Mouse (Mus musculus) kidney, postnatal 14 days (tissue): Measurements from ENCODE around the gene Prcp.
"Not testable (repeated sequence)": the region's sequence is repeated elsewhere in the genome, so short reads cannot be mapped to it uniquely, and the experiment has no call there.

Source experiments
- DNase-seq: peaks from one replicate; pipeline ENCODE4 v3.0.0; 2022; ENCODE audit warnings: mixed read lengths

Prcp gene

DNA sequence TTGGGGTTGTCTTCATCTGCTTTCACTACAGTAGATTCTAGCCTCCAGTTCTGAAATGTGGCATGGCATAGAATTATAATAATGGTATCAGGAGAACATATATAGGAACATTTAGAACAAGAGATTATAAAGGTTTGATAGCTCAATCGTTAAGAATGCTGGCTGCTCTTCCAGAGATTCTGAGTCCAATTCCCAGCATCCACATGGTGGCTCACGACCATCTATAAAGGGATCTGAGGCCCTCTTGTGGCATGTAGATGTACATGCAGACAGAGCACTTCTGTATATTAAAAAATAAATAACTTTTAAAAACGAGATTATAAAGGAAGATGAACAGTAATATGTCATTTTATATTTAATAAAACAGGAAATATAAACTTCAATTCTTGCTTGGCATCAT is 19.2 kb downstream of the Prcp start:
- no peak for DNase-seq

DNA sequence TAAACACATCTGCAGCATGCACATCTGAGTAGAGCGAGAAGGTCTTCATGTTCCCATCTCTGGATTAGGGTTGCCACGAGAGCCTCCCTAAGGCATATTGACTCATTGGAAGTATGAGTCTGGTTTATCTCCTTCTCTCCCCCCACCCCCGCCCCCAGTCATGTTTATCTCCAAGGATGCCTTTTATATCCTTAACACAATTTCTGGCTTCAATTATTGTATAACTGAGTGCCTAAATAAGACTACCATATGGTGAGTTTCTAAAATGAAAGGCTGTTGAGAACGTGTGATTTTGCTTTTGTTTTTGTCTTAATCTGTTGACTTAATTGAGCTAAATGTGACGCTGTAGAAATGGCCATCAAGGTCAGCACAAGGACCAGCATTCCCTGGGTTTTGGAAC is 21.8 kb downstream of the Prcp start:
- no peak for DNase-seq

- peak; percentile 30 for DNase-seq
Observed at GRCm38 (mm10) chr7:92897021-92897420, 22.8 kb downstream of the Prcp start.

- DNase-seq: peak; percentile 73
Observed at GRCm38 (mm10) chr7:92903360-92904038, 29.2 kb downstream of the Prcp start.

- DNase-seq: not testable (repeated sequence)
Observed at GRCm38 (mm10) chr7:92904285-92904684, 30.0 kb downstream of the Prcp start.

DNA sequence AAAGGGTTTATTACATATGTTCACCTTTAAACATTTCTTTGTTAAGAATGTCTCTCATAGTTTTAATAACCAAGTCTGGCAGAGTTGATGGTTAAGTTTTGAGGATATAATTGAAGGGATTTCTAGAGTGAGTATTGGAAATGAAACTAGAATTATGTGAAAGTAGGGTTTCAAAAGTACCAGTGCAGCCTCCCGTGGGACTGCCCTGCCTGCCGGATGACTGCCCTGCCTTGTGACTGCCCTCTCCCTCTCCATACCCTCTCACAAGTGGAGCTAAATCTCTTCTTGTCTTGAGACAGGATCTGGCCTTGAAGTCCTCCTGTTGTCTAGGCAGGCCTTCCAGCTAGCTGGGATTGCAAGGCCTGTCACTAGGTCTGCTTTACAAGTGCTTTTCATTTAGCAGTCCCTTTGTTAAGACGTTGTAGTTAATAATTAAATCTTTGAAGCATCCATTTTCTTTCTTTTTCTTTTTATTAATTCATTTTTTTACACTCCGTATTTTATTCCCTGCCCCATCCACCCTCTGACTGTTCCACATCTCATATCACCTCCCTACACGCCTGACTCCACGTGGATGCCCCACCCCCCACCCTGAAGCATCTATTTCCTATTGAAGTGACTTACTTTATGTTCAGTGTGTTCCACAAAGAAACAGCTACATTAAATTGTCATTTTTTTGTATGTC is 46.0 kb downstream of the Prcp start:
- no peak for DNase-seq

GRCm38 (mm10) chr7:92920857-92921172 is 46.5 kb downstream of the Prcp start:
- DNase-seq: no peak

- no peak for DNase-seq
Observed at GRCm38 (mm10) chr7:92932792-92933191, 58.5 kb downstream of the Prcp start.

DNA sequence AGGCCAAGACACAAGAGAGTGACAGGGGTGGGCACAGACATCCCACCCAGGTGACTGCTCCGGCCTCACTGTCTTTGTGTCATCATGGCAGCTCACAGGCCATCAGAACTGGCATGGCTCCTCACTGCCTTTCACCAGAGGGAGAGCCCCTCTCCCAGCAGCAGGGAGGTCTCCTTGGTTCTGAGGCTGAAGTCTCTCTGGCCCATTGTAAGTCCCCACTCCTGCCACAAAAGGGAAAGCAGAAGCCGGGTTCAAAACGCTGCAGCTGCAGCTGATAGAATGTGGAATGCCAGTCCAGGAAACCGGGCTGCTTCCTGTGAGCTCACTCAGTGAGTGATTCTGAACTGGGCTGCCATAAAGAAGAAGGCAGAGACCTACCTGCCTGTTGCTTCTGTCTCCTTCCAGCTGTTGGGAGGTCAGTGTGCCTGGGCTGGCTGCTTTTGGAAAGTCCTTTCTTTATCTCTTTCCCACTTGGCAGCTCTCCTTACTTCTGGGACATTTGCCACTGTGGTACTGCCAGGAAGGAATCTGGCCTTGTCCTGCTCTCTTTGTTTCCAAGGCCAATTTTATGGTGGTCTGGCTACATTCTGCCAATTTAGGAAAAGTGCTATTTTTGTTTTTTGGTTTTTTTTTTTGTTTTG is 59.2 kb downstream of the Prcp start:
- DNase-seq: peak; percentile 26

GRCm38 (mm10) chr7:92936747-92937146 is 62.5 kb downstream of the Prcp start:
- no peak for DNase-seq

- DNase-seq: peak; percentile 8
Observed at GRCm38 (mm10) chr7:92937955-92938354, 63.7 kb downstream of the Prcp start.

DNA sequence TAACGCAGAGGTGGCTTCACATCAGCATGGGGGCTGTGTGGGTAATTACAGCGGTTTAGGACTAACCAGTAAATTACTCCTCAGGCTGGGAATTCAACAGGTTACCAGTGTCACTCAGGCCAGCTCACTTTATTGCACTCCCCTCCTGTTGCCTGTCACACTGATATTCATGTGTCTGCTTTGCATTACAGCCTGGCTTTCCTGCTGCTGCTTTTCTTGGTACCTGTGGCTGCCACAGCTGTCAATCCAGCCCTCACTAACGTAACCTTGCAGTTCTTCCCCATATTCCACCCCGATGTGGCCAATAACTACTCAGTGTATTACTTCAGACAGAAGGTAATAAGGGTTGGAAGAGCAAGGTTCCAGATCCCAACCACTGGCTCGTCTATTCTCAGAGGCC is 65.5 kb downstream of the Prcp start:
- no peak for DNase-seq

DNA sequence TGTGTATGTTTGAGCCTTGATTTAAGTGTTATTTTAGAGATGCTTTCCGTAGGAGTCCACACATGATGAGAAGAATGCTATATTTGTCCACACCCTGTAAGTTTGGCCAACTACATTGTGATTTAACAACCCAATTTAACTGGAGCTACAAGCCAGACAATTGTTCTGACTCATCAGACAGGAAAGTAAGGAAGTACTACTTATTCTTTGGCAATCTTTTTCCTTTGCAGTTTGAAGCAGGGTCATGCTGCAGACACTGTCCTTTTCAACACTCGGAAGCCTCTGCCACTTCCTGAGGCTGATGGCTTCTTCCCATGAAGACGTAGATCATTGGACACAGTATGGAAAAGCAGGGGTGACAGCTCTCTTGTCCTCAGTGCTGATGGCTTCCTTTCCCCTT is 76.5 kb downstream of the Prcp start:
- DNase-seq: peak; percentile 64

GRCm38 (mm10) chr7:92952210-92952609 is 77.9 kb downstream of the Prcp start:
- DNase-seq: no peak

GRCm38 (mm10) chr7:92959758-92960157 is 85.5 kb downstream of the Prcp start:
- peak; percentile 14 for DNase-seq

- DNase-seq: no peak
Observed at GRCm38 (mm10) chr7:92961876-92962275, 87.6 kb downstream of the Prcp start.

GRCm38 (mm10) chr7:92964754-92965501 is 90.7 kb downstream of the Prcp start:
- DNase-seq: peak; percentile 55

GRCm38 (mm10) chr7:92967381-92968127 is 93.3 kb downstream of the Prcp start:
- peak; percentile 10 for DNase-seq

GRCm38 (mm10) chr7:92977429-92977828 is 103.2 kb downstream of the Prcp start:
- DNase-seq: no peak

- no peak for DNase-seq
Observed at GRCm38 (mm10) chr7:92978225-92978624, 104.0 kb downstream of the Prcp start.

- DNase-seq: not testable (repeated sequence)
Observed at GRCm38 (mm10) chr7:92978720-92979119, 104.5 kb downstream of the Prcp start.

DNA sequence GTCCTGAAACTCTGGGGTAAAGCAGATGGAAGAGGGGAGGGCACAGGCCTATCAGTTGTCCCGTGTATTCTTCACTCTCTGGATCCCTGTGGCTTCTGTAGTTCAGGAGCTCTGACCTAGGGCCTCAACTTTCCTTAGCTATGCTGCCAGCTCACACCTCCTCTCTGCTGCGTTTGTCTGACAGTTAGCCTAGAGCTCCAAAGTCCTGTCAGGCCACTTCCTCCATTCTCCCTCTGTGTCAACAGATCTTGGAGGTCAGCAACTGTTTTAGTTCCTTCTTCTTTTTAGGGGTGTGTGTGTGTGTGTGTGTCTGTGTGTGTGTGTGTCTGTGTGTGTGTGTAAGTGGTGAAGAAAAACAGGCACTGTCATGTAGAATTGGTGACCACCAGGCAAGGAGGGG is 106.5 kb downstream of the Prcp start:
- DNase-seq: no peak

- DNase-seq: no peak
Observed at GRCm38 (mm10) chr7:92981864-92982263, 107.6 kb downstream of the Prcp start.
